Mouse (Mus musculus) hindbrain, embryonic 12.5 days (tissue): ENCODE results near the gene Entpd6. TPM values are rescaled to one million over a fixed set of nuclear protein-coding genes. Genes with fewer than 3 reads are reported as not detected.

Experiments
- ATAC-seq: fragments of 200-750 bp; cut with Nextera tagmentation; 2 replicates; pipeline ENCODE4 v1.8.0; 2017; ENCODE audit warnings: moderate TSS enrichment; ENCODE audit not compliant: low FRiP score
- H3K27ac ChIP-seq: fragments of 300-500 bp; sonication (generic); 2 replicates; pipeline ENCODE4 v1.5.1; 2016; ENCODE audit warnings: mild to moderate bottlenecking
- H3K27me3 ChIP-seq: fragments of 300-500 bp; sonication (generic); 2 replicates; pipeline ENCODE4 v1.6.1; 2016; ENCODE audit warnings: mild to moderate bottlenecking
- H3K36me3 ChIP-seq: fragments of 300-500 bp; sonication (generic); 2 replicates; pipeline ENCODE4 v1.6.1; 2016; ENCODE audit warnings: mild to moderate bottlenecking
- H3K4me1 ChIP-seq: fragments of 300-500 bp; sonication (generic); 2 replicates; pipeline ENCODE4 v1.6.1; 2016
- H3K4me2 ChIP-seq: fragments of 300-500 bp; sonication (generic); replicated peaks from 2 replicates; pipeline ENCODE4 v1.6.1; 2016; ENCODE audit warnings: mild to moderate bottlenecking
- H3K4me3 ChIP-seq: fragments of 300-500 bp; sonication (generic); 2 replicates; pipeline ENCODE4 v1.5.1; 2016; ENCODE audit warnings: mild to moderate bottlenecking
- H3K9ac ChIP-seq: fragments of 300-500 bp; sonication (generic); 2 replicates; pipeline ENCODE4 v1.6.1; 2016; ENCODE audit warnings: mild to moderate bottlenecking, moderate library complexity
- H3K9me3 ChIP-seq: fragments of 300-500 bp; sonication (generic); replicated peaks from 2 replicates; pipeline ENCODE4 v1.6.1; 2016; ENCODE audit warnings: mild to moderate bottlenecking
- WGBS: fragments of 180-500 bp; shearing (Covaris S2); methylation state at CpG from one replicate; pipeline ENCODE4 v1.1.7; 2016; 5-methylcytosine and 5-hydroxymethylcytosine counted together
- polyA plus RNA-seq: library from polyadenylated mRNA; unstranded; fragments of >200 nt; fragmentation: Nextera tagmentation; extraction: Ambion mirVana; gene quantifications from 2 replicates; pipeline ENCODE4 v1.2.1, GENCODE M21; 2016

The Entpd6 gene
- polyA plus RNA-seq, result 38.3 and 38.6 TPM in 2 replicates

DNA sequence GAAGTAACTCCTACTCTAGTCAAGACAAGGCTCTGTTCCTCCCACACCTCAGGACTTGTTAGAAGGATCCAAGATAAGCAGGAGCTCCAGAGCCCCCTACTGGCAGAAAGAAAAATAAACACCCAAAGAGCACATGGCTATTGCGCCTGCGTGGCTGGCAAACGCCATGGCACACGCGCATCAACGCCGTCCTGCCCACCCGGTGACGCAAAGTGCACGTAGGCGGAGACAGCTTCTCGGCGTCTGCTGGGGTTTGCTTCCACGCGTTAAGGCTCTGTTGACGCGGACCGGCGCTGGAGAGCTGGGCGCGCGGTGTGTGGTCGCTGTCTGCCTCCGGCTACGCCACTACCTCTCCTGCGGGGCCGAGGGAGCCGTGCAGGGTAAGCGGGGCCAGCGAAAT, at the start of gene Entpd6:
Gene Entpd6 (plus strand): TSS at position 189 of the 400 bp plus-strand sequence.
- H3K36me3 ChIP-seq, result peaks cover 12% of the 10 kb centered on the region; the same call in 1 of the 2 replicates
- H3K4me3 ChIP-seq, result peak within 1 kb of the TSS; percentile 64
- H3K4me2 ChIP-seq, result peak within 1 kb of the TSS; percentile 67
- peak within 1 kb of the TSS; percentile 82 for H3K9ac ChIP-seq
- peak within 1 kb of the TSS; percentile 79 for H3K27ac ChIP-seq
- H3K9me3 ChIP-seq, result no peaks in the 10 kb centered on the region
- ATAC-seq, result peak; percentile 97
- H3K4me1 ChIP-seq, result peaks cover 11% of the 10 kb centered on the region
- 0% methylated on average over 30 of the region's 30 CpGs for WGBS
- peaks cover 17% of the 10 kb centered on the region for H3K27me3 ChIP-seq

DNA sequence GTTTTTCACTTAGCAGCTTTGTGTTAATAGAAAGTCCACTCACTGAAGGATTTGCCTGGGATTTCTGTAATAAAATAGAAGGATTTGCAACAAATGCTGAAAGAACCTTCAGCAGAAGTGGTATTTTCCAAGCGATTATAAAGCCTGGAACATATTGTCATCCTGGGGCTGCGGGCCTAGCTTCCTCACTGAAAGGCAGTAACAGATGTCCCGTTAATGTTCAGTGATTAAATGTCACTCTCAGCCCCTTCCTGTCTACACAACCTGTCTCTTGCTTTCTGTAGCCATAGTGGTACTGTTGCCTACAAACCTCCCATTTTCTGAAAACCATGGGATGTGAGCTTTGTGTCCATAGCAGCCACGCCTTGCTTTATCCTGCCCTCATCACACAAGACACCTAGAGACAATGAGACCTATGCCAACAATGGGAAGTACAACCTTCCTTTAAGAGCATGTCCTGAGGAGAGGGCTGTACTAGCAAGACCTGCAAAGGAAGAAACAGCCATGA, 36.6 kb upstream of the Entpd6 start:
- Histone ChIP-seq H3K9ac (no peak overlapping the region), H3K27ac (no peak overlapping the region), H3K9me3 (no peaks in the 10 kb centered on the region), H3K4me1 (no peaks in the 10 kb centered on the region), H3K4me2 (no peak overlapping the region), H3K36me3 (no peaks in the 10 kb centered on the region), H3K4me3 (no peak overlapping the region), H3K27me3 (no peaks in the 10 kb centered on the region)
- ATAC-seq, result no peak
- WGBS, result 86% methylated on average over 4 of the region's 4 CpGs

DNA sequence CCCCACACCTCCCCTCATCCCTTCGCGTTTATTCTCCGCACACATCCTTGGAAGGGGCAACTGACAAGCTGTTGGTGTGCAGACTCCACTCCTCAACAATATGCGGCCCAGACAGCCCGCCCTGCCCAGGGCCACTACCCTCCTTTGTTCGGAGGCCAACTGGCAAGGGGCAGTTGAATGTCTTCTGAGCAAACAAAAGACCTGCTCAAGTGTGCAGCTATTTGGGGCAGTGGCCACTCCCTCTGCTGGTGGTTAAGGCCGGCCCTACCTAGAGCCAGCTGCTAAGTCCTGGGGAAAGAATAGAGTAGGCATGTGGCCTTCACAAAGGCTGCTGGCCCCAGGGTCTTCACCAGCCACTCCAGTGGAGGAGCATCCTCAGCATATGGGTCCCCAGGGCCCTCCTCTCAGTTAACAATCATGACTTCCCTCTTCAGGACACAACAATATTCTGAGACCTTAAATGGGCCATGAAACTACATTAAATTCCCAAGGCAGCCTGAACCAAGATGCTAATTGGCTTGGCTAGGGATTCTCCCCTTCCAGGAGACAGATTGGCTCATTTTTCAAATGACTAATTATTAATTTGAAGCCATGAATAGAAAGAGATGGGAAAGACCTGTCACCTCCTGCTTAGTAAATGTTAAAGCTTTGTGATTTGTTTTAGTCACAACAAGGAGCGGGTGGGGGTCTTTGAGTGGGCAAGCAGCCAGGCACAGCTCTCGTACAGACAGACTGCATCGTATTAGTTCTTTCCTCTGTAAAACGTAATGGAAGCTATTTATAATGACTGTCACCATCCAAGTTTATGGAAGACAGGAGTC, 12.9 kb upstream of the Entpd6 start:
- Histone ChIP-seq H3K27ac (peak overlapping the region; percentile 71), H3K9me3 (no peaks in the 10 kb centered on the region), H3K27me3 (peaks cover 22% of the 10 kb centered on the region), H3K4me3 (no peak overlapping the region), H3K9ac (no peak overlapping the region), H3K4me2 (peak overlapping the region; percentile 26), H3K4me1 (peaks cover 3% of the 10 kb centered on the region; the same call in 1 of the 2 replicates), H3K36me3 (no peaks in the 10 kb centered on the region)
- peak; percentile 99 for ATAC-seq
- 31% methylated on average over 11 of the region's 11 CpGs for WGBS

DNA sequence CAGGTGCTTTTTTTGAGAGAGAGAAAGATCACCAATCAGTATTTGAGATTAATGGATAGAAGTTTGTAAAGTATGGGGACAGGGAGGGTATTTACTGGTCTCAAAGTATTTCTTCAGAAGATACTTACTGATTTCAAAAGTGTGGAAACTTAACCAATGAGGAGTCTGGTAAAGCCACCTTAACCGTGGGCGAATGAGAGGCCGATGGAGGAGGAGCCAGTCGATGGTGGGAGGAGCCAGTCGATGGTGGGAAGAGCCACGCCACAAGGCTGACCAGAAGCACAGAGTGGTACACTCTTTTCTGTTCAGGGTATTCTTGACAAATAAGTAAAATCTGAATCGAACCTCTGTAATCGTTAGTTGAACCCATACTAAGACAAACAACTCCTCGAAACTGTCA, 11.0 kb upstream of the Entpd6 start:
- Histone ChIP-seq H3K27ac (no peak overlapping the region), H3K4me2 (no peak overlapping the region), H3K4me1 (peaks cover 3% of the 10 kb centered on the region; the same call in 1 of the 2 replicates), H3K4me3 (no peak overlapping the region), H3K27me3 (peaks cover 30% of the 10 kb centered on the region), H3K9ac (no peak overlapping the region), H3K36me3 (no peaks in the 10 kb centered on the region), H3K9me3 (no peaks in the 10 kb centered on the region)
- no peak for ATAC-seq
- WGBS, result 78% methylated on average over 9 of the region's 9 CpGs

DNA sequence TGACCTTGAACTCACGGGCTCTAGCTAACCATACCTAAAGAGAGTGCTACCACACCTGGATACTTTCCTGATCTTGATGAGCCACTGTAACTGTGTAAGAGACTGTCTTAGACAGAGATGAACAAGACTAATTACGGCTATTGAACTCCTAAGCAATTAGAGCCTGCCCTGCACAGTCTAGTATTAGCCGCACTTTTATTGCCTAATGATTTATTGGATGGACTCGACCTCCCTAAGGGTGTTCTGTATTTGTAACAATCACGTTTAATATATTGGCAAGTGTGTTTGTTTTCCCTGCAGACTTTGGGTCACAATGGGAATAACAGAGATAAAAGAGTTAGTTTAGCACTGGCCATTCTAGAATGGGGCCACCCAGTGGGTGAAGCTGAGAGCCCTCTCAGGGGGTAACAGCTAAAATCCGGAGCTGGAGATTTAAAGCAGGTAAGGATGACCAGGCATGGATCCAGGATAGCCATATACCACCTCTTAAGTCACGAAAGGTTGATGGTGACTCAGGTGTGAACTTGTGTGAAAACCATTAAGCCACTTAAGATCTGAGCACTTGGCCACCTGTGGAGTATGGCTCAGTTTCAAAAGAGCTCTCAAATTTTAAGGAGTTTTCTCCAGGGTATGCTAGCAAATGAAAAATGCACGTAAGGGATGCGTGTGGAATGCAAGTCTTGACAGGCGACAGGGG, 8.5 kb upstream of the Entpd6 start:
- no peak overlapping the region for H3K9ac ChIP-seq
- no peak overlapping the region for H3K27ac ChIP-seq
- no peaks in the 10 kb centered on the region for H3K9me3 ChIP-seq
- H3K27me3 ChIP-seq, result peaks cover 30% of the 10 kb centered on the region
- ATAC-seq, result no peak
- H3K4me3 ChIP-seq, result no peak overlapping the region
- WGBS, result 65% methylated on average over 10 of the region's 10 CpGs
- no peaks in the 10 kb centered on the region for H3K36me3 ChIP-seq
- no peak overlapping the region for H3K4me2 ChIP-seq
- peaks cover 3% of the 10 kb centered on the region; the same call in 1 of the 2 replicates for H3K4me1 ChIP-seq

DNA sequence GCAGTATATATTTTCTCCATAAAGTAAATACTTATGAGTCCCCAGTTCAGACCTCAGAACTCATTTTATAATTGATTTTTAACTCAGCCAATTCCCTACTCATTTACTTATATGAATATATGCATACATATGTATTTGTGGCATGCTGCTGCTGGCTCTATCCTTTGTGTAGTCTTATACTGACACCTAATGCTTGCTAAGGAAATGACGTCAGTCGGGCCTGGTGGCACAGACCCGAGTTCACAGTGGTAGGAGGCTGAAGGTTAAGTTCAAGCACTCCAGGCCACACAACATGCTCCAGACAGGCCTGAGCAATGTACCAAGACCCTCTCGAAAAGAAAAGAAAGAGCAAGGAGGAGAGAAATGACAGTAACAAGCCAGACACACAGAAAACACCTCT, 7.4 kb upstream of the Entpd6 start:
- H3K27me3 ChIP-seq, result peaks cover 37% of the 10 kb centered on the region
- 56% methylated on average over 4 of the region's 4 CpGs for WGBS
- ATAC-seq, result peak; percentile 44; the same call in 1 of the 2 replicates

DNA sequence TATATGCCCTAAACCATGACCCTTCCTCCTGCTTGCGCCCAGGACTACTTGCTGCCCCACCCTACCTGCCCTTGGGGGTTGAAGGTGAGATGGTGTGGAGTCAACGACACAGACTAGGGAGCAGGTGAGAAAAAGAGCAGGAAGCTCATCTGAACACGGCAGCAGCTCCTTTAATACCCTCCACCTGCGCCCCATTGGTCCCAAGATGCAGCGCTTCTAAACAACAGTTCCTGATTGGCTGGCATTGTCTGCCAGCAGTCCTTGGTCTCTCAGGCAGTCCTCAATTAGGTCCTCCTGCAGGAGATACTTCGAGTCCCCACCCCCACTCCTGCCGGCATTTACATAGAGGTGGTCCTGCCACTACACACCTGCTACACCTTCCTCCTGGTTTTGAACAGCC, 3.8 kb upstream of the Entpd6 start:
- no peak overlapping the region for H3K4me3 ChIP-seq
- H3K9ac ChIP-seq, result no peak overlapping the region
- no peaks in the 10 kb centered on the region for H3K9me3 ChIP-seq
- no peaks in the 10 kb centered on the region for H3K36me3 ChIP-seq
- no peak overlapping the region for H3K27ac ChIP-seq
- H3K27me3 ChIP-seq, result peaks cover 26% of the 10 kb centered on the region
- peaks cover 7% of the 10 kb centered on the region for H3K4me1 ChIP-seq
- H3K4me2 ChIP-seq, result no peak overlapping the region
- ATAC-seq, result no peak
- WGBS, result 71% methylated on average over 7 of the region's 7 CpGs

More for the DNA sequence above, 7.4 kb upstream of the Entpd6 start:
- Histone ChIP-seq H3K4me3 (no peak overlapping the region), H3K36me3 (no peaks in the 10 kb centered on the region), H3K4me2 (no peak overlapping the region), H3K9me3 (no peaks in the 10 kb centered on the region), H3K27ac (no peak overlapping the region), H3K9ac (no peak overlapping the region), H3K4me1 (no peaks in the 10 kb centered on the region)

DNA sequence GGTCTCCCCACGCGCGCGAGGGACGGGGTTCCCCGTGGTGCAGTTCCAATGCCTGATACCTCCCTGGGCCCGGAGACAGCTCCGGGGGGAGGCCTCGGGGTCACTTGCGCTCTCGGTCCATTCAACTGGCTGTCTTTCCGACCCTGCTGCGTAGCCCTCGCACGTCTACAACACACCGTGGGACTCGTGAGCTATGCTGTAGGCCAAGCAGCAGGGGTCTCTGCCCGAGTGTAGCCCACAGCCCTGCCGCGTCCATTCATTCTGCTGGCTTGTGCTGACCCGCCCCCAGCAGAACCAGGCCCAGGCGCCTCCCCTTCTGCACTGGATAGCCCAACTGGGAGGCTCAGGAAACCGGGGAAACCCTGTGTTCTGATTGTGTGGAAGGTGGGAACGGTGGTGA, 441 bp downstream of the Entpd6 start:
- H3K27me3 ChIP-seq, result peaks cover 17% of the 10 kb centered on the region
- peak overlapping the region; percentile 67 for H3K4me2 ChIP-seq
- peak overlapping the region; percentile 79 for H3K27ac ChIP-seq
- H3K36me3 ChIP-seq, result peaks cover 14% of the 10 kb centered on the region; the same call in 1 of the 2 replicates
- H3K9ac ChIP-seq, result peak overlapping the region; percentile 82
- ATAC-seq, result peak; percentile 91
- H3K9me3 ChIP-seq, result no peaks in the 10 kb centered on the region
- H3K4me3 ChIP-seq, result peak overlapping the region; percentile 64
- WGBS, result under 1% methylated on average over 23 of the region's 24 CpGs
- peaks cover 11% of the 10 kb centered on the region for H3K4me1 ChIP-seq

DNA sequence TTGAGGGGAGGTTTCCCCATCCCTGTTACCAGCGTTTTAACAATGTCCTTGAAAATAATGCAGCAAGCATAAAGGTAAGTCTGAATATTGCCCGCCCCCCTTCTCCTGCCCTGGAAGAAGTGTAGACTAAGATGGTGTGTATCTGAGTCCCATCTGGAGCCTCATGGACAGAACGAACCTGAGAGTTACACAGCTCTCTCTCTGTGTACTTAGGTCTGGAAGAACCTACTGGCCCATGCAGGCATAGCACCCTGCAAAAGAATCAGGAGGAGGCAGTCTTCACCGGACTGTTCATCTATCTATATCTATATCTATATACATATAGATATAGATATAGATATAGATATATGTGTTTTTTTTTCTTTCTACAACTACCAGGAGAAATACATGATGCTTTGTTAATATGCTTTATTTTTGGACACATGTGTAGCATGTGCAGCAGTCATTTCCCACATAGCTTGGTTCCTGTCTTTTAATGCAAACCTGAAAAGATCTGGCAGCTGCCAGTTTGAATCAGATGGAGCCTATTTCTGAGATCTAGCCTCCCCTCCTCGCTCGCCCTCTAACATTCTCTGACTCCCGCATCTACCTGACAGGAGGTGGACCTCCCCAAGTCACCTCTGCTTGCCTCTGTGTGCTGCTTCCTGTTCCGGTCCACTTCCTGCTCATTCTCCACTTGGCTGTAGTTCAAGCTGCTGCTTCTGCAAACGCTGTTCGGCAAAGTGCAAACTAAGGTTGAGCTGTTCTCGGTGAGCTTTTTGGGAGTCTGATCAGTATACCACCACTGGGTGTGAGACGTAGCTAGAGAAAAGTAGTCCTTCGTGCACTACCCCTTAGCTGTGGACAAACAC, 1.5 kb downstream of the Entpd6 start:
- Histone ChIP-seq H3K4me1 (peaks cover 11% of the 10 kb centered on the region), H3K27me3 (peaks cover 17% of the 10 kb centered on the region), H3K9me3 (no peaks in the 10 kb centered on the region), H3K27ac (no peak overlapping the region), H3K4me3 (peak overlapping the region; percentile 64; the same call in 1 of the 2 replicates), H3K4me2 (peak overlapping the region; percentile 67), H3K9ac (peak overlapping the region; percentile 82; the same call in 1 of the 2 replicates), H3K36me3 (peaks cover 14% of the 10 kb centered on the region; the same call in 1 of the 2 replicates)
- 83% methylated on average over 13 of the region's 13 CpGs for WGBS
- ATAC-seq, result no peak

DNA sequence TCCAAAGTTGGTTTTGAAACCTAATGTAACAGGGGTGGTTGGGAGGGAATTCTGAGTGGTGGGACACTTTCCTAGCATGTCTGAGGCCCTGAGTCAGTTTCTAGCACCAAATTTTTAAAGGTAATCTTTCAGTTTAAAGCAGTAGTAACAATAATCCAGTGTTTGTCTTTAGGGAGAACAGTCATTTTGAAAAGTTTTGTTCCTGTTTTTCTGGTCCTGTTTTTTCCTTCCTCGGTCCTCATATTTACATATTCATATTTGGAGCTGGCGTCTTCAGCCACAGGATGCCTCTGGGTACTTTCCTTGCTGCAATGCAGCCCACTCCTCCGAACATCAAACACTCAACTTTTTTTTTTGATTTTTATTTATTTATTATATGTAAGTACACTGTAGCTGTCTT, 6.2 kb downstream of the Entpd6 start:
- ATAC-seq, result no peak
- Histone ChIP-seq H3K9ac (no peak overlapping the region), H3K4me1 (peaks cover 4% of the 10 kb centered on the region), H3K9me3 (no peaks in the 10 kb centered on the region), H3K27me3 (no peaks in the 10 kb centered on the region), H3K4me2 (no peak overlapping the region), H3K4me3 (no peak overlapping the region), H3K36me3 (peaks cover 45% of the 10 kb centered on the region), H3K27ac (no peak overlapping the region)
- 92% methylated on average over 3 of the region's 3 CpGs for WGBS

DNA sequence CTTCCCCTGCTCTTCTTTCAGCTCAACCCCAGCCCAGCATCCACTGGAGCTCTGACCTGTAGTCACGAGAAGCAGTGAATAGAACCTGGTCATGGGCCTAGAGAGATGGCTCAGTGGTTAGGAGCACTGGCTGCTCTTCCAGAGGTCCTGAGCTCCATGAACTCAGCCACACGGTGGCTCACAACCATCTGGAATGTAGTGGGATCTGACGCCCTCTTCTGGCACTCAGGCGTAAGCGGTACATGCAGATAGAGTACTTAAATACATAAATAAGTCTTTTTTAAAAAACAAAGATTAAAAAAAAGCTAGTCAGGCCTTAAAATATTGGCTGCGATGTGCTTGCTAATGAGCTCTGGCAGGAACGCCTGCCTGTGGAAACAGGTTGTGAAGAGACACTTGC, 12.6 kb downstream of the Entpd6 start:
- Histone ChIP-seq H3K4me1 (no peaks in the 10 kb centered on the region), H3K27ac (no peak overlapping the region), H3K9ac (no peak overlapping the region), H3K9me3 (no peaks in the 10 kb centered on the region), H3K4me3 (no peak overlapping the region), H3K36me3 (peaks cover 60% of the 10 kb centered on the region), H3K4me2 (no peak overlapping the region), H3K27me3 (no peaks in the 10 kb centered on the region)
- no peak for ATAC-seq
- WGBS, result 85% methylated on average over 7 of the region's 7 CpGs
